Mouse (Mus musculus): ENCODE results near the gene Rab28.

- TF ChIP-seq POLR2A (IDR thresholded peaks at IDR 0.05; ENCODE audit: borderline replicate concordance, extremely low read depth, low read depth, low read length) = no peak
- TF ChIP-seq CTCF (IDR thresholded peaks at IDR 0.05; ENCODE audit: insufficient read depth, low read length) = no peak
Measured at GRCm38 (mm10) chr5:41754836-41755235, 46.9 kb upstream of the Rab28 start.

All from lung, adult 2 months (tissue).